Mouse (Mus musculus) gastrocnemius, postnatal 4 days (tissue): ENCODE results near the gene Nhsl2. TPM values are rescaled to one million over a fixed set of nuclear protein-coding genes. Genes with fewer than 3 reads are reported as not detected.

Experiments used
- DNase-seq, 2 experiments: peaks; one replicate each; pipeline ENCODE4 v3.0.0; 2021 to 2022; ENCODE audit warnings: low spot score in 2 of 2, mixed read lengths in 2 of 2
- total RNA-seq, 2 experiments: library from RNA; stranded (reverse); gene quantifications; 2 replicates each; pipeline ENCODE4 v1.2.3; 2021

The Nhsl2 gene
- total RNA-seq, 2 experiments from 2014 or later, result 12.5 to 13.0 TPM

GRCm38 (mm10) chrX:101901806-101902490, 52.8 kb downstream of the Nhsl2 start:
- no peak for DNase-seq

DNA sequence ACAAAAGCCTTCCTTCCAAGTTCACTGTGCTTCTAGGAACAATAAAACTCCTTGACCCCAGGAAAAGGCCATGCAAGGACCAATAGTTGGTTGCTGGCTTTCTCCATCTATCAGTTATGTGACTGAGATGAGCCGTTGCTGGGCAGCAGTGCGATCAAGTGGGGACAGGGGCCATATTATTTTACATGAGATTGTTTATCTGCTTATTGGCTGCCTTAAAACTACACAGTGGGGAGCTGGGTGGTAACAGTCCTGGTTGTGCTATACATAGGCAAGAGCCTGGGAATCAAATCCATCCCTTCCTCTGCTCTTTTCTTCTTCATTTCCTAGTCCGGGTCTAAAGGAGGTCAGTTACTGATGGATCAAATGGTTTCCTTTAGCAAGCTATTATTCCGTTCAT, 53.4 kb downstream of the Nhsl2 start:
- no peak for DNase-seq

DNA sequence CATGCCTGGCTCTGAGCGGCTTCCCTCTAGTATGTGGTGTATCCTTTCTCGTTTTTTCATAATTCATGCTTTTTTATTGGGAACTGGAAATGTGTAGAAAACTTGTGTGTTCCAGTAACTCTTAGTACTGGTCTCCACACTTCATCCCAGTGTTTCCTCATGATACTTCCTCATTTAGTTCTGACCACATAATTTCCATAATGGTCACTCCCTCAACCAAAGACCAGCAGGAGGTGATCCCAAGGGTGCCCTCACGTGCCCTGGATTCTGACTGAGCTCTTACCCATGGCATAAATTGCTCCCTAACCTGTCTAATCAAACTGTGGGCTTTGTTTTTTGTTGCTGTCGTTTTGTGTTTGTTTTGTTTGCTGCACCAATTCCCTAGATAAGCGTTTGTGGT, 58.1 kb downstream of the Nhsl2 start:
- DNase-seq, result no peak

DNA sequence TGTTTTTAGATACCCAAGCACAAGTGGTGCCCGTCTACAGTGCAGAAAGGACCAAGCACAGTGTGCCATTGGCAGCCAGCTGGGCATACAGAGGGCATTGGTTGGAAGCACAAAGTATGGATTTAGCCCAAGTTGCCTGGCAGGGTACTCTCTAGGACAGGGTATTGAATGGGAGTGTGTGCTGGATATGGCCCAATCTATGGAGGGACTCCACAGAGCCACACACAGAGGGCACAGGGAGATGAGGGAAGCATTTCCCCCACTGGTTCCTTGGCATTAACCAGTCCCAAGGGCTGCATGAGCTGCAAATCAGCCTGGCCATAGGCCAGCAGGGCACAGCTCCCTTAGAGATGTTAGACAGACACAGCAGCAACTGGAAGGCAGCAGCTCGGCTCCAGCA, 79.9 kb downstream of the Nhsl2 start:
- no peak for DNase-seq

GRCm38 (mm10) chrX:101930301-101930700, 81.1 kb downstream of the Nhsl2 start:
- DNase-seq, result no peak

- DNase-seq, result no peak
These were observed 81.8 kb downstream of the Nhsl2 start for GRCm38 (mm10) chrX:101931016-101931415.

- DNase-seq, result peak; percentile 37 to 64
These were observed 83.1 kb downstream of the Nhsl2 start for GRCm38 (mm10) chrX:101932244-101932643.

- DNase-seq, result no peak
These were observed 84.2 kb downstream of the Nhsl2 start for GRCm38 (mm10) chrX:101933346-101933745.

DNA sequence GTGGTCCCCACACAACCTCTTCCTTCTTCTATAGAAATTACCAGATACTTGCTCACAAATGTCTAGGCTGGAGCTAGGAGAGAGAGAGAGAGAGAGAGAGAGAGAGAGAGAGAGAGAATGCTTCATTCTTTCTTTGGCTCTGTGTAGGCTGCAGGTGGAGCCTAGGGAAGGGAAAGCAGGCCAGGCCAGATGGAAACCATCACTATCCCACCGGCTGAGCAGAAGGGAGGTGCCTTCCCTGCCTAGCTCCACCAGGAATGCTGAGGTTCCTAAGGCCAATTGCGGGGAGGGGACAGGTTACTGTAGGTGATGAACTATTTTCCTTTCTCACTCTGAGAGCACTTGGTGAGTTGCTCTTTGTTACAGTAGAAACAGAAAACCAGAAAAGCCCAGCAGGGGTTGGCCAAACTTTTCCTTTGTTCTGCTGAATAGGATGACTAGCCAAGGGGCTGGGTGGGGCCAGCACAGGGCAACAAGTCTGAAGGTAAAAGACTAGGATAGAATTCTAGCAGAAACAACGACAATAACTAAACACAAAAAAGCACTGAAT, 86.2 kb downstream of the Nhsl2 start:
- no peak for DNase-seq

- DNase-seq, result no peak
These were observed 90.3 kb downstream of the Nhsl2 start for GRCm38 (mm10) chrX:101939486-101939885.

GRCm38 (mm10) chrX:101942461-101942896, 93.3 kb downstream of the Nhsl2 start:
- peak; percentile 33 to 58 for DNase-seq

DNA sequence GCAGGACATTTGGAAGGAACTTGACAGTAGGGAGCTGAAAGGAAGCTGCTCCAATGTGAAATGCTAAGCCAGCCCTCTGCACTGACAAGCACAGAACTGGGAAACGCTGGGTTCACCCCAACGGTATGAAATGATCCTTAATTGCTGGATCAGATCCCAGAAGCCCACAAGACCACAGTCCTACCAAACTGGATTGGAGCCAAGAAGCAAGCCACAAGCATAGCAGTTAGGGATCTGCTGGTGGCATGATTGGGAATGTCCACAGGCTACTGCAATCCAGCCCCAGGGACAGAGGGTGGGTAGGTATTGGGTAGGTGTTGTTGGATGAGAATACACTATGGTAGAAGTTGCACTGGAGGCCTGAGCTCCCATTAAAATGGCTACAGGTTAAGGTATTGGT, 94.6 kb downstream of the Nhsl2 start:
- no peak for DNase-seq

DNA sequence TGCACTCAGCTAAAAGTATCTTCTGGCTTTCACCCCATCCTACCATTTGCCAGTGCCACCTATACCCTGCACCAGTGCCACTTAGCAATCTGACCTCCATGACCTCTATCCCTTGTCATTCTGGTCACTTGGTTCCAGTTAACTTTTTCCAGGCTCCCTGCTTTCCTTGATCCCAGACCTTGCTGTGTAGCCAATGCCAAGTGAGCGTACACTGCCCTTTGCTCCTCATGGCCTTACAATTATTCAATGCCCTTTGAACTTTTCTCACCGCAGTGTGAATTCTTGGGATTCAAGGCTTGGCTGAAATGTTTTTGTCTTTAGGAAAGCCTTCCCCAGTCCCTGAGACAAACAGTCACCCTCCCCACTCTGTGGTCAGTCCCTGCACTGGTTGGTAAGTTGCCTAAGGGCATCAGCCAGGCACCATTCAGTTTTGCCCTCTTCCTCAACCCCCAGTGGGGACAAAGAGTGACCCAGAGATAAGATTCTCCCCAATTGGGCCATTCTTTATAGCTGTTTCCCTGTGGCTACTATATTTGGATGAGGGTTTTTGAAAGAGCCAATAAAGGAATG, 95.7 kb downstream of the Nhsl2 start:
- no peak for DNase-seq

DNA sequence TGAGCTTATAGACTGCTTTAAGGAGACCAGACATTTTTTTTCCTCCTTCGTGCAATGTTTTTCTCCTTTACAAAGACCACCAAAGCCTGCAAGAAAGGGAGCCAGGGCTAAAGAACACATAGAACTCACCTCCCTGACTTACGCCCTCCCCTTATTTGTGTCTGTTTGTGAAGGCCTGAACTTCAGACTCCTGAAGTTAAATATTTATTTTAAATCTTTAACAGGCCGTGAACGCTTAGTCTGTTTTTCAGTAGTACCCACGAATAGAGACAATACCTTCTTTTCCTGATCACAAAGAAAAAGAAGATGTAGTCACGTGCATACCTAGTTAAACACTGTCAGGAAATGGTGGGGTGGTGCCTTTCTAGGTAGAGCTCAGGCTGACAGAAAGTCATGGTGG, 103.3 kb downstream of the Nhsl2 start:
- DNase-seq, result no peak

DNA sequence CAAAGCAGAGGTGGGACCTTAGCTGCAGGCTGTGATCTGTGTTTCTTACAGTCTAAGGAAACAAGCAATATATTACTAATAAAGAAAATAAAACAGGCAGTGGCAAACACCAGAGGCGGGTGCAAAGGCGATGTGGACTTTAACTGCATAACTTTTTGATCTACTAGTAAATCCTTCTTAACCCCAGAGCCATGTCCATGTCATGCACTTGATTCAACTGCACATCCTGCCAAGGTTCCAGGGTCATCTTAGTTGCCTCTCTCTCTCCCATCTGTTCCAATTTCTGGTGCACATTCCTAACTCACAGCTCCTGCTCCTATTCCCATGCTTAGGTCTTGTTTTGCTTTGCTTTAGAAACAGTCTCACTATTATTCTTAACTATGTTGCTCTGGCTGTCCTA, 104.1 kb downstream of the Nhsl2 start:
- DNase-seq, result no peak

- DNase-seq, result peak; percentile 75 to 84
These were observed 104.8 kb downstream of the Nhsl2 start for GRCm38 (mm10) chrX:101953787-101954491.

DNA sequence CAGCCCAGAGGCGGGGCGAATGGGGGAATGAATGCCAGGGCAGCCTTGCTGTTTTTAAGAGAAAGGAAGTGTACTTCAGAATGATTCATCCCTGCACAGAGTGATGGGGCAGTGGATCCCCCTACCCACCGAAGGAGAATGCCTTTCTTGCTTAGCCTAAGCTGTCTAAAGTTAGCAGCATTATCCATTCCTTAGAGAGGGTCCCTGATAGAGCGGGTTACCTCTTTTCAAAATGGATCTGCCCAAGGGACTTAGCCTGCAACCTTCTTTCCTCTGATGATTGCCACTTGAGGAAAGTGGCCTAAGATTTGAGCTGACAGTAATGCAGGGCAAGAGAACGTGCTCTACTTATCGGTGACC, 105.3 kb downstream of the Nhsl2 start:
- DNase-seq, result no peak

DNA sequence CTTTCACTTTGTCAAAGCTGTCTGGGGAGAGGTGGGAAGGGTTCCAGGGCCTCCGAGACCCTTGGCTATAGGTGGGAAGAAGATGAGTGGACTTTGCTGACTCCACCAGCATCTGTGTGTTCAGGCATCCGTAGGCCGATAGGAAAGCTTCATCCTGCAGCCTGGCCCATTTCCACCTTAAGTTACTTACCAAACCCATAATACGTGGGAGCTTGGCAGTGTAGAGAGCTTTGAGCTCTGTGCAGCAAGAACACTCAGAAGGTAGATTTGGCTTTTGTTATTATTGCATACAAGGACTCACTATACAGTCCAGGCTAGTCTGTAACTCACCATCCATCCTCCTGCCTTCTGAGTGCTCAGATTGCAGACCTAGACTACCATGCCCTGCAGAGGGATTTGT, 112.7 kb downstream of the Nhsl2 start:
- DNase-seq, result no peak

GRCm38 (mm10) chrX:101963711-101964110, 114.5 kb downstream of the Nhsl2 start:
- DNase-seq, result no peak

GRCm38 (mm10) chrX:101973028-101973427, 123.8 kb downstream of the Nhsl2 start:
- DNase-seq, result no peak

DNA sequence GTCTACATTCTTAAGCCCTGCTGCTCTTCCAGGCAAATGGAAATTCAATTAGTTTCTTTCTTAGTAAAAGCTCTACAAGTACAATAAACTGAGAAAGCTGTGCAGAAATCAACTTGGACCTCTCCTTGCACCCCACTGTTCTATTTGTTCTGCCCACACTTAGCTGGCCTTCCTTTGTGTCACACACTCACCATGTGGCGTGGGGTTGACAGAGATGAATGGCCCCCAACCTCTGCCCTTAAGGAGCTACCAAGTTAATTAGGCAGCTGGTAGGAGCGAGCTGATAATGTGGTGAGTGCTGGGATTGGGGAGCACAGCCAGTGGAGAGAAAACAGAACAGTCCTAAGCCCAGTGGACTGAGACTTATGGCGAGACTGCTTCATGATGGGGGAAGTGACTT, 127.7 kb downstream of the Nhsl2 start:
- no peak for DNase-seq

DNA sequence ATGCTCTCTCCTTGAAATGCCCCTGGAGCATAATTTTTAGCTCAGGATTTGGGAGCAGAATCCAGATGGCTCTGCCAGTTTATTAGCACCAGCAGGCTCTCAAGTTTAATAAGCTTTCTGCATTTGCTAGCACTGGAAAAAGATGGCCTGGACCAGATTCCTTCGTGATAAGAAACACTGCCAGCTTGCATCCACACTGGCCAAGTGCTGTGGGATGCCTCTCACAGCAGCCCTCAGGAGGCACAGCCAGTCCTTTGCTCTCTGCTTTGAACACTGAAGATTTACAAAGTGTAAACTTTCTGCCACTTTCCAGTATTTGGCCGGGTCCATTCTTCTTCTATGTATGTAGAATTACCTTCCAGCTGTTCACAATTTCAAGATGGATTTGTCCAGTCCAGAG, 129.7 kb downstream of the Nhsl2 start:
- DNase-seq, result no peak
